Mouse (Mus musculus) T-cell, adult 66 days (primary cell): ENCODE results near the gene Zdhhc23. TPM values are rescaled to one million over a fixed set of nuclear protein-coding genes. Genes with fewer than 3 reads are reported as not detected.

Source experiments
- total RNA-seq, 2 experiments: library from RNA; stranded (reverse); gene quantifications; 3 replicates in 1 of 2; 4 replicates in 1 of 2; pipeline ENCODE4 v1.2.4; 2023

Gene Zdhhc23
- 1 to 10 TPM; 4.6 TPM for total RNA-seq

GRCm38 (mm10) chr16:43979328-43980109 lies at the start of gene Zdhhc23:
TSS of gene Zdhhc23 (minus strand) at chr16:43979791.

GRCm38 (mm10) chr16:43926341-43926859 lies 53.2 kb downstream of the Zdhhc23 start, which contains the start of gene Qtrt2:
TSS of gene Qtrt2 (minus strand) at chr16:43926809.

Other genes starting within 250 kb of the Zdhhc23 start
- under 1 TPM in 1 of 2 experiments, not detected in 1; 0.38 TPM for gene Drd3, start 225.8 kb downstream of the Zdhhc23 start, total RNA-seq
- gene Ccdc191, start 90.0 kb downstream of the Zdhhc23 start, total RNA-seq: 10 to 100 TPM in 1 of 2 experiments, 1 to 10 TPM in 1; 6.9 to 12.1 TPM
- gene Qtrt2, start 53.0 kb downstream of the Zdhhc23 start, total RNA-seq: 10 to 100 TPM; 60.0 to 70.5 TPM
- gene Gramd1c, start 83.6 kb upstream of the Zdhhc23 start, total RNA-seq: 1 to 10 TPM; 2.1 to 2.3 TPM
- gene Atp6v1a, start 159.9 kb upstream of the Zdhhc23 start, total RNA-seq: 10 to 100 TPM; 23.4 to 29.9 TPM
- gene Naa50, start 160.0 kb upstream of the Zdhhc23 start, total RNA-seq: 10 to 100 TPM; 32.0 to 40.9 TPM
- gene Usf3, start 193.5 kb upstream of the Zdhhc23 start, total RNA-seq: 10 to 100 TPM; 24.6 to 26.8 TPM